Mouse (Mus musculus) hindbrain, embryonic 16.5 days (tissue): ENCODE measurements around the gene Gse1. TPM values are rescaled to one million over a fixed set of nuclear protein-coding genes. Genes with fewer than 3 reads are reported as not detected.

Source experiments
- ATAC-seq: fragments of 200-750 bp; cut with Nextera tagmentation; 2 replicates; pipeline ENCODE4 v1.8.0; 2017; ENCODE audit warnings: moderate TSS enrichment, moderate library complexity
- H3K27ac ChIP-seq: fragments of 300-500 bp; sonication (generic); 2 replicates; pipeline ENCODE4 v1.5.1; 2014; ENCODE audit warnings: low read depth, mild to moderate bottlenecking, control low read depth, low read length, moderate library complexity
- H3K27me3 ChIP-seq: fragments of 300-500 bp; sonication (generic); replicated peaks from 2 replicates; pipeline ENCODE4 v1.6.1; 2014; ENCODE audit warnings: low read length; ENCODE audit not compliant: control insufficient read depth, insufficient read depth
- H3K36me3 ChIP-seq: fragments of 300-500 bp; sonication (generic); 2 replicates; pipeline ENCODE4 v1.6.1; 2014; ENCODE audit warnings: mild to moderate bottlenecking, low read length, moderate library complexity, mixed read lengths; ENCODE audit not compliant: control insufficient read depth, insufficient read depth
- H3K4me1 ChIP-seq: fragments of 300-500 bp; sonication (generic); 2 replicates; pipeline ENCODE4 v1.6.1; 2014; ENCODE audit warnings: low read depth, low read length; ENCODE audit not compliant: control insufficient read depth, insufficient read depth
- H3K4me2 ChIP-seq: fragments of 300-500 bp; sonication (generic); 2 replicates; pipeline ENCODE4 v1.6.1; 2014; ENCODE audit warnings: mild to moderate bottlenecking, low read length, control low read depth, moderate library complexity
- H3K4me3 ChIP-seq: fragments of 300-500 bp; sonication (generic); 2 replicates; pipeline ENCODE4 v1.5.1; 2014; ENCODE audit warnings: mild to moderate bottlenecking, low read length, control low read depth, moderate library complexity
- H3K9ac ChIP-seq: fragments of 300-500 bp; sonication (generic); 2 replicates; pipeline ENCODE4 v1.6.1; 2014; ENCODE audit warnings: low read depth, mild to moderate bottlenecking, control low read depth, low read length, moderate library complexity
- H3K9me3 ChIP-seq: fragments of 300-500 bp; sonication (generic); 2 replicates; pipeline ENCODE4 v1.6.1; 2014; ENCODE audit warnings: mild to moderate bottlenecking, low read length, moderate library complexity; ENCODE audit not compliant: control insufficient read depth
- WGBS: fragments of 180-500 bp; shearing (Covaris S2); extraction: QIAGEN DNeasy Blood & Tissue Kit; methylation state at CpG from one replicate; pipeline ENCODE4 v1.1.7; 2014; 5-methylcytosine and 5-hydroxymethylcytosine counted together
- polyA plus RNA-seq: library from polyadenylated mRNA; unstranded; fragments of >200 nt; fragmentation: Nextera tagmentation; extraction: Ambion mirVana; gene quantifications from 2 replicates; pipeline ENCODE4 v1.2.1, GENCODE M21; 2015

Gse1 gene
- polyA plus RNA-seq, 1 experiment from 2014 or later, result 10.7 TPM

- no peaks in the 10 kb centered on the region for H3K36me3 ChIP-seq
- ATAC-seq, result no peak
- no peak overlapping the region for H3K9ac ChIP-seq
- 80% methylated on average over 9 of the region's 9 CpGs for WGBS
- H3K27me3 ChIP-seq, result no peaks in the 10 kb centered on the region
- no peak overlapping the region for H3K4me2 ChIP-seq
- no peak overlapping the region for H3K4me3 ChIP-seq
- H3K9me3 ChIP-seq, result no peaks in the 10 kb centered on the region
- 0 out of 2 replicates have a peak, but pooled peaks cover 4% of the 10 kb centered on the region for H3K4me1 ChIP-seq
- H3K27ac ChIP-seq, result no peak overlapping the region
Observed at GRCm38 (mm10) chr8:120205916-120206315, 22.3 kb upstream of the Gse1 start.

GRCm38 (mm10) chr8:120207364-120207763 lies 20.9 kb upstream of the Gse1 start:
- no peak overlapping the region for H3K9ac ChIP-seq
- no peaks in the 10 kb centered on the region for H3K36me3 ChIP-seq
- no peak overlapping the region for H3K4me3 ChIP-seq
- H3K27ac ChIP-seq, result no peak overlapping the region
- 82% methylated on average over 8 of the region's 8 CpGs for WGBS
- 0 out of 2 replicates have a peak, but pooled peaks cover 4% of the 10 kb centered on the region for H3K4me1 ChIP-seq
- H3K9me3 ChIP-seq, result no peaks in the 10 kb centered on the region
- H3K4me2 ChIP-seq, result no peak overlapping the region
- no peak for ATAC-seq
- H3K27me3 ChIP-seq, result no peaks in the 10 kb centered on the region

GRCm38 (mm10) chr8:120208113-120208512 lies 20.1 kb upstream of the Gse1 start:
- Histone ChIP-seq H3K9ac (no peak overlapping the region), H3K4me1 (0 out of 2 replicates have a peak, but pooled peaks cover 4% of the 10 kb centered on the region), H3K27ac (no peak overlapping the region), H3K9me3 (no peaks in the 10 kb centered on the region), H3K27me3 (no peaks in the 10 kb centered on the region), H3K4me3 (no peak overlapping the region), H3K4me2 (no peak overlapping the region), H3K36me3 (no peaks in the 10 kb centered on the region)
- no peak for ATAC-seq
- WGBS, result 61% methylated on average over 11 of the region's 11 CpGs

GRCm38 (mm10) chr8:120211345-120211744 lies 16.9 kb upstream of the Gse1 start:
- Histone ChIP-seq H3K27ac (no peak overlapping the region), H3K4me1 (peaks cover 16% of the 10 kb centered on the region), H3K4me3 (no peak overlapping the region), H3K9me3 (no peaks in the 10 kb centered on the region), H3K36me3 (no peaks in the 10 kb centered on the region), H3K4me2 (no peak overlapping the region), H3K27me3 (no peaks in the 10 kb centered on the region), H3K9ac (no peak overlapping the region)
- no peak for ATAC-seq
- 17% methylated on average over 4 of the region's 4 CpGs for WGBS

- H3K27me3 ChIP-seq, result no peaks in the 10 kb centered on the region
- no peak for ATAC-seq
- H3K9ac ChIP-seq, result no peak overlapping the region
- H3K9me3 ChIP-seq, result no peaks in the 10 kb centered on the region
- no peak overlapping the region for H3K27ac ChIP-seq
- WGBS, result 82% methylated on average over 7 of the region's 7 CpGs
- no peak overlapping the region for H3K4me3 ChIP-seq
- peaks cover 24% of the 10 kb centered on the region for H3K4me1 ChIP-seq
- no peaks in the 10 kb centered on the region for H3K36me3 ChIP-seq
- no peak overlapping the region for H3K4me2 ChIP-seq
Observed at GRCm38 (mm10) chr8:120212596-120212995, 15.7 kb upstream of the Gse1 start.

- Histone ChIP-seq H3K4me3 (no peak overlapping the region), H3K27ac (no peak overlapping the region), H3K36me3 (no peaks in the 10 kb centered on the region), H3K9me3 (no peaks in the 10 kb centered on the region), H3K4me1 (peaks cover 20% of the 10 kb centered on the region), H3K9ac (no peak overlapping the region), H3K4me2 (no peak overlapping the region), H3K27me3 (no peaks in the 10 kb centered on the region)
- ATAC-seq, result no peak
- 98% methylated on average over 3 of the region's 3 CpGs for WGBS
Observed at GRCm38 (mm10) chr8:120213229-120213628, 15.0 kb upstream of the Gse1 start.

GRCm38 (mm10) chr8:120213939-120214338 lies 14.3 kb upstream of the Gse1 start:
- no peaks in the 10 kb centered on the region for H3K36me3 ChIP-seq
- peaks cover 19% of the 10 kb centered on the region for H3K4me1 ChIP-seq
- H3K9ac ChIP-seq, result no peak overlapping the region
- no peaks in the 10 kb centered on the region for H3K9me3 ChIP-seq
- H3K4me3 ChIP-seq, result no peak overlapping the region
- no peak overlapping the region for H3K27ac ChIP-seq
- 37% methylated on average over 5 of the region's 5 CpGs for WGBS
- H3K4me2 ChIP-seq, result no peak overlapping the region
- no peak for ATAC-seq
- no peaks in the 10 kb centered on the region for H3K27me3 ChIP-seq

- H3K4me1 ChIP-seq, result peaks cover 19% of the 10 kb centered on the region
- H3K27me3 ChIP-seq, result no peaks in the 10 kb centered on the region
- peak overlapping the region; percentile 42; the same call in 1 of the 2 replicates for H3K27ac ChIP-seq
- H3K9me3 ChIP-seq, result no peaks in the 10 kb centered on the region
- peak; percentile 35 for ATAC-seq
- no peak overlapping the region; the same call in 1 of the 2 replicates for H3K9ac ChIP-seq
- WGBS, result 36% methylated on average over 7 of the region's 7 CpGs
- no peak overlapping the region for H3K4me3 ChIP-seq
- no peak overlapping the region for H3K4me2 ChIP-seq
- H3K36me3 ChIP-seq, result no peaks in the 10 kb centered on the region
Observed at GRCm38 (mm10) chr8:120215416-120216141, 12.7 kb upstream of the Gse1 start.

GRCm38 (mm10) chr8:120216855-120217830 lies 11.1 kb upstream of the Gse1 start:
- H3K4me3 ChIP-seq, result no peak overlapping the region
- no peaks in the 10 kb centered on the region for H3K36me3 ChIP-seq
- ATAC-seq, result peak; percentile 68
- H3K9me3 ChIP-seq, result no peaks in the 10 kb centered on the region
- peak overlapping the region; percentile 26; the same call in 1 of the 2 replicates for H3K27ac ChIP-seq
- 23% methylated on average over 13 of the region's 13 CpGs for WGBS
- no peak overlapping the region for H3K4me2 ChIP-seq
- no peaks in the 10 kb centered on the region for H3K27me3 ChIP-seq
- H3K4me1 ChIP-seq, result peaks cover 19% of the 10 kb centered on the region
- H3K9ac ChIP-seq, result no peak overlapping the region
